ENCODE assay signal across 8 mouse cellular contexts in genomic region chr8:84986379-84986945, GRCm38 (mm10). TPM values are rescaled to one million over a fixed set of nuclear protein-coding genes. Genes with fewer than 3 reads are reported as not detected.
DNase-seq lines count a peak whose midpoint lies in the region; ATAC-seq and TF ChIP-seq lines count a peak whose summit lies in the region.

No protein-coding gene starts in this region.

- H3K27ac ChIP-seq in kidney, postnatal 0 days = peak overlapping the region; percentile 91
- H3K27ac ChIP-seq in cortical plate, adult 2 months (ENCODE audit: insufficient read depth, low read length) = peak overlapping the region; percentile 62
- peak overlapping the region; percentile 75 for H3K27ac ChIP-seq in hindbrain, postnatal 0 days
- peak overlapping the region; percentile 73 for H3K27ac ChIP-seq in midbrain, postnatal 0 days (ENCODE audit: low read depth, low read length)

- no peaks in the 10 kb centered on the region for H3K9me3 ChIP-seq in kidney, postnatal 0 days (replicated peaks; ENCODE audit: low read length)
- H3K9me3 ChIP-seq in hindbrain, postnatal 0 days (ENCODE audit: low read length) = no peaks in the 10 kb centered on the region
- H3K9me3 ChIP-seq in midbrain, postnatal 0 days (ENCODE audit: low read length) = no peaks in the 10 kb centered on the region

- peaks cover 49% of the 10 kb centered on the region for H3K4me1 ChIP-seq in kidney, postnatal 0 days (replicated peaks; ENCODE audit: insufficient read depth, low read length)
- H3K4me1 ChIP-seq in cortical plate, adult 2 months (ENCODE audit: control insufficient read depth, insufficient read depth, low read length) = peaks cover 7% of the 10 kb centered on the region; the same call in 1 of the 2 replicates
- H3K4me1 ChIP-seq in hindbrain, postnatal 0 days (ENCODE audit: insufficient read depth, low read length) = peaks cover 16% of the 10 kb centered on the region
- peaks cover 10% of the 10 kb centered on the region for H3K4me1 ChIP-seq in midbrain, postnatal 0 days (ENCODE audit: insufficient read depth, low read length)

- peak overlapping the region; percentile 62; the same call in 1 of the 2 replicates for H3K9ac ChIP-seq in kidney, postnatal 0 days (ENCODE audit: low read depth, low read length)
- peak overlapping the region; percentile 52; the same call in 1 of the 2 replicates for H3K9ac ChIP-seq in hindbrain, postnatal 0 days (replicated peaks; ENCODE audit: low read length)
- peak overlapping the region; percentile 68; the same call in 1 of the 2 replicates for H3K9ac ChIP-seq in midbrain, postnatal 0 days (replicated peaks; ENCODE audit: low read length, poor library complexity, severe bottlenecking)

- TF ChIP-seq CTCF in kidney, postnatal 0 days (IDR thresholded peaks at IDR 0.05; ENCODE audit: low read depth) = no peak
- TF ChIP-seq CTCF in cortical plate, adult 2 months (IDR thresholded peaks at IDR 0.05; ENCODE audit: extremely low read depth, insufficient read depth, low read length) = no peak
- no peak for TF ChIP-seq CTCF in hindbrain, postnatal 0 days (IDR thresholded peaks at IDR 0.05; ENCODE audit: low read depth)
- TF ChIP-seq CTCF in midbrain, postnatal 0 days (IDR thresholded peaks at IDR 0.05) = no peak

- DNase-seq in kidney, postnatal 0 days (ENCODE audit: low spot score) = no peak
- DNase-seq in kidney, postnatal 10 days = no peak
- DNase-seq in hindbrain, postnatal 0 days (ENCODE audit: low spot score) = no peak
- no peak for DNase-seq in midbrain, postnatal 0 days (ENCODE audit: low spot score)
- DNase-seq in adrenal gland, postnatal 4 days (ENCODE audit: low spot score in 2 of 2) = no peak
- no peak for DNase-seq in left cerebral cortex, adult 11 months (ENCODE audit: low spot score)
- no peak for DNase-seq in gastrocnemius, postnatal 25 days

- WGBS in kidney, postnatal 0 days = 38% methylated on average over 8 of the region's 8 CpGs
- WGBS in hindbrain, postnatal 0 days = 33% methylated on average over 8 of the region's 8 CpGs
- 32% methylated on average over 8 of the region's 8 CpGs for WGBS in midbrain, postnatal 0 days

- H3K4me3 ChIP-seq in kidney, postnatal 0 days (replicated peaks; ENCODE audit: low read depth, low read length) = peak overlapping the region; percentile 45
- peak overlapping the region; percentile 55; the same call in 1 of the 2 replicates for H3K4me3 ChIP-seq in cortical plate, adult 2 months (ENCODE audit: insufficient read depth, low read length)
- peak overlapping the region; percentile 51; the same call in 1 of the 2 replicates for H3K4me3 ChIP-seq in hindbrain, postnatal 0 days (ENCODE audit: low read length)
- peak overlapping the region; percentile 46 for H3K4me3 ChIP-seq in midbrain, postnatal 0 days (ENCODE audit: low read depth, low read length)

- no peaks in the 10 kb centered on the region for H3K27me3 ChIP-seq in kidney, postnatal 0 days (ENCODE audit: insufficient read depth, low read length)
- H3K27me3 ChIP-seq in hindbrain, postnatal 0 days (ENCODE audit: insufficient read depth, low read length) = no peaks in the 10 kb centered on the region
- no peaks in the 10 kb centered on the region for H3K27me3 ChIP-seq in midbrain, postnatal 0 days (ENCODE audit: insufficient read depth, low read length)

- no peak for TF ChIP-seq POLR2A in cortical plate, adult 2 months (IDR thresholded peaks at IDR 0.05; ENCODE audit: extremely low read depth, insufficient read depth, low read length)

- no peak for ATAC-seq in kidney, postnatal 0 days (replicated peaks; ENCODE audit: low FRiP score, low read depth)
- ATAC-seq in hindbrain, postnatal 0 days = no peak
- ATAC-seq in midbrain, postnatal 0 days (ENCODE audit: low FRiP score) = no peak

- no peaks in the 10 kb centered on the region for H3K36me3 ChIP-seq in kidney, postnatal 0 days (ENCODE audit: insufficient read depth, low read length)
- H3K36me3 ChIP-seq in hindbrain, postnatal 0 days (ENCODE audit: insufficient read depth, low read length) = no peaks in the 10 kb centered on the region
- H3K36me3 ChIP-seq in midbrain, postnatal 0 days (ENCODE audit: insufficient read depth, low read length) = no peaks in the 10 kb centered on the region

- peak overlapping the region; percentile 99 for H3K4me2 ChIP-seq in kidney, postnatal 0 days (ENCODE audit: low read length)
- peak overlapping the region; percentile 99 for H3K4me2 ChIP-seq in hindbrain, postnatal 0 days (ENCODE audit: low read depth, low read length)
- peak overlapping the region; percentile 94 for H3K4me2 ChIP-seq in midbrain, postnatal 0 days (ENCODE audit: low read depth, low read length, poor library complexity, severe bottlenecking)

RNA-seq across cellular contexts. Expression of gene Hook2, which starts 3.9 kb away (rescaled TPM):
- 30.2 and 32.0 TPM in 2 replicates for polyA plus RNA-seq in kidney, postnatal 0 days (2015; fragmentation: Nextera tagmentation; extraction: Ambion mirVana)
- 15.6 and 19.2 TPM in 2 replicates for polyA plus RNA-seq in cortical plate, adult 2 months (2012; rRNA removed)
- total RNA-seq in hindbrain, postnatal 0 days (2014; rRNA removed) = 18.9 and 19.0 TPM in 2 replicates
- polyA plus RNA-seq in hindbrain, postnatal 0 days (2015; fragmentation: Nextera tagmentation; extraction: Ambion mirVana) = 29.7 and 33.4 TPM in 2 replicates
- total RNA-seq in midbrain, postnatal 0 days (2014; rRNA removed) = 21.4 and 32.5 TPM in 2 replicates
- 40.1 and 41.3 TPM in 2 replicates for polyA plus RNA-seq in midbrain, postnatal 0 days (2015; fragmentation: Nextera tagmentation; extraction: Ambion mirVana)
- 10 to 100 TPM; 10.6 to 13.8 TPM for total RNA-seq in adrenal gland, postnatal 4 days (2021)
- total RNA-seq in gastrocnemius, postnatal 25 days (2021) = 1 to 10 TPM; 1.1 to 1.3 TPM

RNA-seq across cellular contexts. Expression of gene Junb, which starts 7.9 kb away (rescaled TPM):
- polyA plus RNA-seq in kidney, postnatal 0 days (2015; fragmentation: Nextera tagmentation; extraction: Ambion mirVana) = 22.7 and 27.7 TPM in 2 replicates
- 57.5 and 81.7 TPM in 2 replicates for polyA plus RNA-seq in cortical plate, adult 2 months (2012; rRNA removed)
- total RNA-seq in hindbrain, postnatal 0 days (2014; rRNA removed) = 16.9 and 17.8 TPM in 2 replicates
- polyA plus RNA-seq in hindbrain, postnatal 0 days (2015; fragmentation: Nextera tagmentation; extraction: Ambion mirVana) = 6.3 and 7.9 TPM in 2 replicates
- total RNA-seq in midbrain, postnatal 0 days (2014; rRNA removed) = 11.3 and 15.9 TPM in 2 replicates
- 5.3 and 6.1 TPM in 2 replicates for polyA plus RNA-seq in midbrain, postnatal 0 days (2015; fragmentation: Nextera tagmentation; extraction: Ambion mirVana)
- 10 to 100 TPM; 26.1 to 28.9 TPM for total RNA-seq in adrenal gland, postnatal 4 days (2021)
- 1 to 10 TPM; 5.1 to 6.9 TPM for total RNA-seq in gastrocnemius, postnatal 25 days (2021)

RNA-seq across cellular contexts. Expression of gene Rnaseh2a, which starts 16.9 kb away (rescaled TPM):
- 101 and 103 TPM in 2 replicates for polyA plus RNA-seq in kidney, postnatal 0 days (2015; fragmentation: Nextera tagmentation; extraction: Ambion mirVana)
- polyA plus RNA-seq in cortical plate, adult 2 months (2012; rRNA removed) = 37.3 and 37.7 TPM in 2 replicates
- 37.3 and 45.9 TPM in 2 replicates for total RNA-seq in hindbrain, postnatal 0 days (2014; rRNA removed)
- polyA plus RNA-seq in hindbrain, postnatal 0 days (2015; fragmentation: Nextera tagmentation; extraction: Ambion mirVana) = 59.0 and 59.7 TPM in 2 replicates
- total RNA-seq in midbrain, postnatal 0 days (2014; rRNA removed) = 40.5 and 48.9 TPM in 2 replicates
- 36.5 and 39.7 TPM in 2 replicates for polyA plus RNA-seq in midbrain, postnatal 0 days (2015; fragmentation: Nextera tagmentation; extraction: Ambion mirVana)
- total RNA-seq in adrenal gland, postnatal 4 days (2021) = 100 to 1,000 TPM; 122 to 138 TPM
- total RNA-seq in gastrocnemius, postnatal 25 days (2021) = 10 to 100 TPM; 22.2 to 24.7 TPM

RNA-seq across cellular contexts. Expression of gene Prdx2, which starts 17.1 kb away (rescaled TPM):
- 729 and 747 TPM in 2 replicates for polyA plus RNA-seq in kidney, postnatal 0 days (2015; fragmentation: Nextera tagmentation; extraction: Ambion mirVana)
- polyA plus RNA-seq in cortical plate, adult 2 months (2012; rRNA removed) = 287 TPM in 2 replicates
- 688 and 763 TPM in 2 replicates for total RNA-seq in hindbrain, postnatal 0 days (2014; rRNA removed)
- 925 and 937 TPM in 2 replicates for polyA plus RNA-seq in hindbrain, postnatal 0 days (2015; fragmentation: Nextera tagmentation; extraction: Ambion mirVana)
- total RNA-seq in midbrain, postnatal 0 days (2014; rRNA removed) = 720 and 802 TPM in 2 replicates
- polyA plus RNA-seq in midbrain, postnatal 0 days (2015; fragmentation: Nextera tagmentation; extraction: Ambion mirVana) = 904 and 934 TPM in 2 replicates
- total RNA-seq in adrenal gland, postnatal 4 days (2021) = 100 to 1,000 TPM; 617 to 655 TPM
- 100 to 1,000 TPM; 192 to 200 TPM for total RNA-seq in gastrocnemius, postnatal 25 days (2021)

RNA-seq across cellular contexts. Expression of gene Gm49661, which starts 17.2 kb away (rescaled TPM):
- not detected in 2 replicates for polyA plus RNA-seq in kidney, postnatal 0 days (2015; fragmentation: Nextera tagmentation; extraction: Ambion mirVana)
- not detected in 2 replicates for polyA plus RNA-seq in cortical plate, adult 2 months (2012; rRNA removed)
- total RNA-seq in hindbrain, postnatal 0 days (2014; rRNA removed) = not detected in 2 replicates
- polyA plus RNA-seq in hindbrain, postnatal 0 days (2015; fragmentation: Nextera tagmentation; extraction: Ambion mirVana) = not detected in 2 replicates
- not detected in 2 replicates for total RNA-seq in midbrain, postnatal 0 days (2014; rRNA removed)
- polyA plus RNA-seq in midbrain, postnatal 0 days (2015; fragmentation: Nextera tagmentation; extraction: Ambion mirVana) = not detected in 2 replicates
- not detected for total RNA-seq in adrenal gland, postnatal 4 days (2021)
- not detected for total RNA-seq in gastrocnemius, postnatal 25 days (2021)
